Mouse (Mus musculus): Measurements from ENCODE around the gene Spon1. TPM values are rescaled to one million over a fixed set of nuclear protein-coding genes. Genes with fewer than 3 reads are reported as not detected.

Gene Spon1
- polyA plus RNA-seq, 1 experiment from 2014 or later: 35.1 TPM

DNA sequence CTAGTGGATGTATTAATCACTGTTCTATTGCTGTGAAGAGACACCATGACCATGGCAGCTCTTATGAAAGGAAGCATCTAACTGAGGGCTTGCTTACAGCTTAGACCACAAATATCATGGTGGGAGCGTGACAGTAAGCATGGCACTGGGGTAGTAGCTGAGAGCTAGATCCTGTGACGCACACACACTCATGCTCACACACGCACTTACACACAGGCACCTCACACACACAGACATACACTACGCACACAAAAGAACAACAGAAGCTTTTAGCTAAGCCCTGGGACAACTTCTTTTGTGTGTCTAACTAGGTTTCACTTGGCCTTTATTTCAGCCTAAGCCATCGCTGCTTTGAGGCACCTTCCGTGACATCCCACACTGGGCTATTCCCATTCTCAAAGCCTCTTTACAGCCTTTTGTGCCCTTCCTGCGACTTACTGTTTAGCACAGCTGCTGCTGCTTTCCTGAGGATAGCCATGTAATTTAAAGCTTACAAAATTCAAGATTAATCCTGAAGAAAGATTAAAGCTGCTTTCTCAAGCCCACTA is 138.6 kb downstream of the Spon1 start:
- TF ChIP-seq EP300 (IDR thresholded peaks at IDR 0.05) (no peak), CTCF (IDR thresholded peaks at IDR 0.05) (no peak)
- WGBS: 85% methylated on average over 7 of the region's 7 CpGs

DNA sequence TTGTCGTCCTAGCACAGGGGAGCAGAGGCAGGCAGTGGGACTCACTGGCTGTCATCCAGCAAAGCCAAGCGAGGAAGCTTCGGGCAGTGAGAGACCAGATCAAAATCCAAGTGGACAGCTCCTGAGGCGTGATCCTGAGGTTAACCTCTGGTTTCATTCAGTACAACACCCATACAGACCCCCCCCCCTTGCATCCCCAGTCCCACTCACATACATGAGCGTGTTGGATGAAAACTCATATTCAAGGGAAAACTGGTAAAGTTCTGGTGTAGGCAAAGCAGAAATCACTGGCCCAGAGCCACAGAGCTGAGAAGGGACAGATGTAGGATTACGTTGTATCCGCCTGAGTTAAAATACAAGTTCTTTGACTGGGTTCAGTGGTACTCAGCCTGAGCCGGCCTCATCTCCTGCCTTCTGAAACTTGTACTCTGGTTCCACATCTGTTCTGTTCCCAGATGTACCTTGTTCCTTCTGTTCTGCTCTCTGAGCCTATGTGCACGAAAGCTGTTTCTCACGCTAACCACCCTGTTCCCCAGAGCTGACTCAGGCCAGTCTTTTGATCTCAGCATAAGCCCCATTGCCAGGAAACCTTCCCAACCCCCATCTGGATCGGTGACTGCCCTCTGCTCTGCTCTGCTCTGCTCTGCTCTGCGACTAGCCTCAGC is 143.5 kb downstream of the Spon1 start:
- H3K9ac ChIP-seq (replicated peaks; ENCODE audit: low read depth): no peak overlapping the region
- no peaks in the 10 kb centered on the region for H3K9me3 ChIP-seq (ENCODE audit: low read length)
- TF ChIP-seq EP300 (IDR thresholded peaks at IDR 0.05): no peak
- no peak for TF ChIP-seq CTCF (IDR thresholded peaks at IDR 0.05)
- peak; percentile 40 for ATAC-seq
- no peak overlapping the region for H3K27ac ChIP-seq (ENCODE audit: low read length)
- no peaks in the 10 kb centered on the region for H3K36me3 ChIP-seq (ENCODE audit: insufficient read depth, low read length)
- no peaks in the 10 kb centered on the region for H3K27me3 ChIP-seq (replicated peaks; ENCODE audit: insufficient read depth, low read length)
- H3K4me3 ChIP-seq (ENCODE audit: low read depth, low read length): no peak overlapping the region
- no peaks in the 10 kb centered on the region for H3K4me1 ChIP-seq (ENCODE audit: insufficient read depth, low read depth, low read length)
- H3K4me2 ChIP-seq (replicated peaks; ENCODE audit: low read depth, low read length): no peak overlapping the region
- DNase-seq (ENCODE audit: low spot score): peak; percentile 35
- WGBS: 26% methylated on average over 12 of the region's 12 CpGs

More for the DNA sequence above, 138.6 kb downstream of the Spon1 start:
- Histone ChIP-seq H3K27me3 (replicated peaks; ENCODE audit: insufficient read depth, low read length) (no peaks in the 10 kb centered on the region), H3K27ac (ENCODE audit: low read length) (0 out of 2 replicates have a peak overlapping the region, but pooled peaks have one; percentile 7), H3K9me3 (ENCODE audit: low read length) (no peaks in the 10 kb centered on the region), H3K4me3 (ENCODE audit: low read depth, low read length) (no peak overlapping the region), H3K9ac (replicated peaks; ENCODE audit: low read depth) (no peak overlapping the region), H3K4me1 (ENCODE audit: insufficient read depth, low read depth, low read length) (no peaks in the 10 kb centered on the region), H3K36me3 (ENCODE audit: insufficient read depth, low read length) (no peaks in the 10 kb centered on the region), H3K4me2 (replicated peaks; ENCODE audit: low read depth, low read length) (no peak overlapping the region)
- ATAC-seq (no peak), DNase-seq (ENCODE audit: low spot score) (no peak)

DNA sequence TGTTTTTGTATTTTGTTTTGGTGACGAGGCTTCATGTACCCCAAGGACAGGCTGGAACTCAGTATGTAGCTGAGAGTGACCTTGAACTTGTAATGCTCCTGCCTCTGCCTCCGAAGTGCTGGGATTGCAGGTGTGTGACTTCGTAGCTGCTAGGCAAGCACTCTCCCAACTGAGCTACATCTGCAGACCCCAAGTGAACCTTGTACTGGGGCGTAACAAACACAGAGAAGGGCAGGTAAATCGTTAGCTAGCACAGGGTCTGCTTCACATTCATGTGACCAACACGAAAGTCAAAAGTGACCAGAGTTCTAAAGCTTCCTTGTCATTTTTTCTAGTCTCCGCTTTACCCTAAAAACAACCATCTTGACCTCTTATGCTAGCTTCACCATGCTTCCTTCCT is 145.1 kb downstream of the Spon1 start:
- Histone ChIP-seq H3K4me3 (ENCODE audit: low read depth, low read length) (no peak overlapping the region), H3K36me3 (ENCODE audit: insufficient read depth, low read length) (no peaks in the 10 kb centered on the region), H3K4me2 (replicated peaks; ENCODE audit: low read depth, low read length) (no peak overlapping the region), H3K27ac (ENCODE audit: low read length) (no peak overlapping the region), H3K9me3 (ENCODE audit: low read length) (no peaks in the 10 kb centered on the region), H3K4me1 (ENCODE audit: insufficient read depth, low read depth, low read length) (no peaks in the 10 kb centered on the region), H3K9ac (replicated peaks; ENCODE audit: low read depth) (no peak overlapping the region), H3K27me3 (replicated peaks; ENCODE audit: insufficient read depth, low read length) (no peaks in the 10 kb centered on the region)
- TF ChIP-seq EP300 (IDR thresholded peaks at IDR 0.05): no peak
- no peak for TF ChIP-seq CTCF (IDR thresholded peaks at IDR 0.05)
- no peak for ATAC-seq
- WGBS: 77% methylated on average over 7 of the region's 7 CpGs
- no peak for DNase-seq (ENCODE audit: low spot score)

DNA sequence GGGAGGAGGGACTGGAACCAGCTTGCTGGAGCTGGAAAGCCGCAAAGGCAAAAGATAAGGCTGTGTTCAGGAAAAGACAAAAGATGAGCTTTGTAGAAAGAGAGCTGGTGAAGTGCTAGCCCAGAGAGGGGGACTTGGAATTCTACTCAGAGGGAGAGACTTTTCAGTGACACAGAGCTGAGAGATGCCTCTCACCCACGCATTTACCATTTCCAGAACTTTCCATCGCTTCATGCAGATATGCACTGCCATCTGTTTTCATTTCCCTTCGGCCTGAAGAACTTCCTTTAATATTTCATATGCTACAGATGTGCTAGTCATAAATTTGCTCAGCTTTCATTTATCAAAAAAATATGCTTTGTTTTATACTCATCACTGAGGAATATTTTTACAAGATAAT is 150.1 kb downstream of the Spon1 start:
- no peaks in the 10 kb centered on the region for H3K9me3 ChIP-seq (ENCODE audit: low read length)

DNA sequence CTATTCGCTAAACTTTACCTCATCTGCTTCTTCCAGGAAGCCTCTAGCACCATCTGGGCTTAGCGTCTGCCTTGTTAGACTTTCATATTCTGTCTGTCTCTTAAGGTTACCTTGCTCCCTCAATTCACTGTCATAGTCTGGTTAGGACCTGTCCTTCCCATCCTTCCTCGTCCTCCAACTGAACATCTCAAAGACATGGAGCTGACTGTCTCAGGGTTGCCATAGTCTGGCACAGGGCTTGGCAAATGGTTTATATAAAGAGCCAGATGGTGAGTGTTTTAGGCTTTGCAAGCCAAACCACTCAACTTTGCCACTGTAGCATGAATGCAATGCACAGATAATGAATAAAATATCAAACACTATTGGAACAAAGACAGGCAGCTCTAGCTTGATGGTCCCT is 153.1 kb downstream of the Spon1 start:
- Histone ChIP-seq H3K4me1 (ENCODE audit: insufficient read depth, low read depth, low read length) (no peaks in the 10 kb centered on the region), H3K4me2 (replicated peaks; ENCODE audit: low read depth, low read length) (no peak overlapping the region), H3K4me3 (ENCODE audit: low read depth, low read length) (no peak overlapping the region), H3K9me3 (ENCODE audit: low read length) (no peaks in the 10 kb centered on the region), H3K36me3 (ENCODE audit: insufficient read depth, low read length) (no peaks in the 10 kb centered on the region), H3K9ac (replicated peaks; ENCODE audit: low read depth) (no peak overlapping the region), H3K27me3 (replicated peaks; ENCODE audit: insufficient read depth, low read length) (no peaks in the 10 kb centered on the region), H3K27ac (ENCODE audit: low read length) (no peak overlapping the region)
- 81% methylated on average over 3 of the region's 3 CpGs for WGBS
- no peak for TF ChIP-seq CTCF (IDR thresholded peaks at IDR 0.05)
- no peak for TF ChIP-seq EP300 (IDR thresholded peaks at IDR 0.05)
- DNase-seq (ENCODE audit: low spot score) (no peak), ATAC-seq (no peak)

More for the DNA sequence above, 150.1 kb downstream of the Spon1 start:
- Histone ChIP-seq H3K4me1 (ENCODE audit: insufficient read depth, low read depth, low read length) (no peaks in the 10 kb centered on the region), H3K36me3 (ENCODE audit: insufficient read depth, low read length) (no peaks in the 10 kb centered on the region), H3K9ac (replicated peaks; ENCODE audit: low read depth) (no peak overlapping the region), H3K27me3 (replicated peaks; ENCODE audit: insufficient read depth, low read length) (no peaks in the 10 kb centered on the region), H3K4me2 (replicated peaks; ENCODE audit: low read depth, low read length) (no peak overlapping the region), H3K4me3 (ENCODE audit: low read depth, low read length) (no peak overlapping the region), H3K27ac (ENCODE audit: low read length) (no peak overlapping the region)
- 59% methylated on average over 4 of the region's 4 CpGs for WGBS
- ATAC-seq (no peak), DNase-seq (ENCODE audit: low spot score) (no peak)
- no peak for TF ChIP-seq EP300 (IDR thresholded peaks at IDR 0.05)
- no peak for TF ChIP-seq CTCF (IDR thresholded peaks at IDR 0.05)

DNA sequence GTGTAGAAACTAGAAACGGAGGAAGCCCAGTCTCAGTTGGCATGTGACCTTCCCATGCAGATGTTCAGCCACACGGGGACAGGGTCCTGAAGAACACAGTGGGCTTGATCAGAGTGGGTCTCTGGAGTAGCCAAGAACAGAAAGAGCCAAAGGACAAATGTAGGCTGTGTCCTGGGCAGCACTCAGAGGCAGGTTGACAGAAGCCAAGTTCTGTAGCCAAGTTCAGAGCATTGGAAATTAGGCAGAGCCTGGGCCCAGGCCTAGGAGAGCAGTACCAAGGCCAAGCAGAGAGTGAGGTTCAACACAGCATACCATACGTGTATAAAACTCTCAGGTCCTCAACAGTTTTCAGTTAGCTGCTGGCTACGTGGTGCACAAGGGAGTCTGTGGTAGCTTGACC is 153.7 kb downstream of the Spon1 start:
- ATAC-seq (no peak), DNase-seq (ENCODE audit: low spot score) (no peak)
- H3K9me3 ChIP-seq (ENCODE audit: low read length): no peaks in the 10 kb centered on the region
- no peak overlapping the region for H3K4me2 ChIP-seq (replicated peaks; ENCODE audit: low read depth, low read length)
- H3K27me3 ChIP-seq (replicated peaks; ENCODE audit: insufficient read depth, low read length): no peaks in the 10 kb centered on the region
- H3K4me1 ChIP-seq (ENCODE audit: insufficient read depth, low read depth, low read length): no peaks in the 10 kb centered on the region
- no peak overlapping the region for H3K9ac ChIP-seq (replicated peaks; ENCODE audit: low read depth)
- 73% methylated on average over 4 of the region's 4 CpGs for WGBS
- no peak overlapping the region for H3K4me3 ChIP-seq (ENCODE audit: low read depth, low read length)
- H3K36me3 ChIP-seq (ENCODE audit: insufficient read depth, low read length): no peaks in the 10 kb centered on the region
- TF ChIP-seq EP300 (IDR thresholded peaks at IDR 0.05) (no peak), CTCF (IDR thresholded peaks at IDR 0.05) (no peak)
- H3K27ac ChIP-seq (ENCODE audit: low read length): no peak overlapping the region
